Mouse (Mus musculus) megakaryocyte, embryonic 14.5 days (primary cell): ENCODE measurements around the gene Hnrnpul1. TPM values are rescaled to one million over a fixed set of nuclear protein-coding genes. Genes with fewer than 3 reads are reported as not detected.

Experiments
- H3K27me3 ChIP-seq: replicated peaks from 2 replicates; pipeline ENCODE3; 2012; ENCODE audit warnings: inconsistent platforms
- H3K36me3 ChIP-seq: replicated peaks from 2 replicates; pipeline ENCODE3; 2012; ENCODE audit warnings: low read length, inconsistent platforms, mixed read lengths
- H3K4me1 ChIP-seq: 2 replicates; pipeline ENCODE4 v1.6.1; 2012; ENCODE audit warnings: inconsistent platforms
- H3K4me3 ChIP-seq: replicated peaks from 2 replicates; pipeline ENCODE3; 2012; ENCODE audit warnings: moderate library complexity, mild to moderate bottlenecking, inconsistent platforms
- H3K9me3 ChIP-seq: 2 replicates; pipeline ENCODE4 v1.6.1; 2012; ENCODE audit warnings: inconsistent platforms
- FLI1 ChIP-seq: IDR thresholded peaks from 2 replicates; pipeline ENCODE4 v1.6.1; 2012; ENCODE audit warnings: low read length, inconsistent platforms, mixed read lengths
- GATA1 ChIP-seq: IDR thresholded peaks from 3 replicates; pipeline ENCODE4 v1.6.1; 2012; ENCODE audit warnings: mixed read lengths, low read length, inconsistent platforms, borderline replicate concordance
- polyA plus RNA-seq: library from polyadenylated mRNA; stranded (reverse); fragments of >175 nt; gene quantifications from 2 replicates; pipeline ENCODE4 v1.2.3, GENCODE M21; 2012; ENCODE audit warnings: low replicate concordance; ENCODE audit not compliant: insufficient read depth

Gene Hnrnpul1
- polyA plus RNA-seq, 1 experiment = 168 TPM

DNA sequence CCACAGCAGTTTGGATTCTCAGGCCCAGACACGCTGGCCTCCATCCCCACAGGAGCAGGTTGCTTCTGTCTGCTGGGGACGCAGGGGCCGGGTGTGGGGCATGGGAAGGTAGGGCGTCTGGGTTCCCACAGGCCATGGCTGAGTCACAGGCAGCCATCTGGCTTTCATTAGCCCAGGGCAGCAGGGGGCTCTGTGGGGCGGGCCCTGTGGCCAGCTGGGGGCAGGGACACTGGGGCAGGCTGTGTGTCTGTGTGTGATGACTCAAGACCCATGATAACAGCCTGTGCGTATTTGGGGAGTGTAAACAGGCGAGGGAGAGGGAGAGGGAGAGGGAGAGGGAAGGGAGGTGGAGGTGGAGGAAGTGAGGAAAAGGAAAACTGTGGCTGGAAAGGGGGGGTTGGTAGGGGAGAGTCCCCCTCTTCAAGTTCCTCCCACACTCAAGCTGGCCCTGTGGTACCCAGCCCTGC, 42.8 kb downstream of the Hnrnpul1 start:
- H3K27me3 ChIP-seq = no peaks in the 10 kb centered on the region
- peak overlapping the region; percentile 25 for H3K4me3 ChIP-seq
- H3K36me3 ChIP-seq = peaks cover 100% of the 10 kb centered on the region
- peaks cover 99% of the 10 kb centered on the region for H3K4me1 ChIP-seq
- TF ChIP-seq GATA1 (no peak), FLI1 (no peak)
- H3K9me3 ChIP-seq = no peaks in the 10 kb centered on the region

DNA sequence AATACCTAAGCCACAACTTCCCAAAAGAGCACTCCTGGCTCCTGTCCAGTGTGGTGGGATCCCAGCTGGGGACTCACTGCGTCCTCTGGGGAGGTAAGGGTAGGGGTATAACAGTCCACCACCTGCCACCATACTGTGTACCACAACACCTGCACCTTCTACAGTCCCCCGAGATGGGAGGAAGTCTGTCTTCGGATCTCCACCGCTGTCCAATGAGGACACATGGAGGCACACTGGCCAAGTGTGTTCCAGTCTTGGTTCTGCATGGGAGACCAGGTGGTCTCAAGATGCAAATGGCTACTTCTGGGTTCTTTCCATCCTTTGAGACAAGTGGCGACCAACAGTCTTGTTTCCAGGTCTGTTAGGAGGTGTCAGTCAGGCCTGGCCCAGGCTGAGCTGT, 43.4 kb downstream of the Hnrnpul1 start:
- Histone ChIP-seq H3K4me1 (peaks cover 99% of the 10 kb centered on the region), H3K27me3 (no peaks in the 10 kb centered on the region), H3K9me3 (no peaks in the 10 kb centered on the region), H3K36me3 (peaks cover 100% of the 10 kb centered on the region), H3K4me3 (peak overlapping the region; percentile 38)
- TF ChIP-seq GATA1 (no peak), FLI1 (no peak)

DNA sequence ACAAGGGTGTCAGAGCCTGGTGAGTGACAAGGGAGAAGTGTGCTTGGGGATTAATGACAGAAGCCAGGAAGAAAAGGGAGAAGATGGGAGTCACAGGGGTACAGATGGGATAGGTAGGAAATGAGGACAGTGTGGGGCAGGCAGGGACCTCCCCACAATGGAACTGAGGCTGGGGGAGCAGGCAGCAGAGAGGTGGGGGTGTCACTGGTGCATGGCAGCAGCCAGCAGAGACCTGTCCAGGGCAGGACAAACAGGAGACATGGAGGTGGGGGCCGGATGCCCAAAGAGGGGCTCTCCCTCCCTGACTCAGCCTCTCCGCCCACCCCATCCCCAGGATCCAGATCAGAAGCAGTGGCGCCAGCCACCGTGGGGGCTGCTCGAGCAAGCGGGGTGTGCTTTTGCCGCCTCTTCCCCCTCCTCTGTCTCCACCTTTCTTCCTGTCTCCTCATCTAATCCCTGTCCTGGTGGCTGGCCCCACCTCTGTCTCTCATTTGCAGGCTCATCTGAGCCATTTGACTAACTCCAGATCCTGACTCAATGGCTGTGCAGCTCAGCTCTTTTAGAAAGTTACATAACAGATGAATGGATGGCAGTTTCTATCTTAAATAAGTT, 43.9 kb downstream of the Hnrnpul1 start:
- Histone ChIP-seq H3K36me3 (peaks cover 100% of the 10 kb centered on the region), H3K4me1 (peaks cover 99% of the 10 kb centered on the region), H3K9me3 (no peaks in the 10 kb centered on the region), H3K27me3 (no peaks in the 10 kb centered on the region), H3K4me3 (peak overlapping the region; percentile 55)
- TF ChIP-seq FLI1 (no peak), GATA1 (no peak)

DNA sequence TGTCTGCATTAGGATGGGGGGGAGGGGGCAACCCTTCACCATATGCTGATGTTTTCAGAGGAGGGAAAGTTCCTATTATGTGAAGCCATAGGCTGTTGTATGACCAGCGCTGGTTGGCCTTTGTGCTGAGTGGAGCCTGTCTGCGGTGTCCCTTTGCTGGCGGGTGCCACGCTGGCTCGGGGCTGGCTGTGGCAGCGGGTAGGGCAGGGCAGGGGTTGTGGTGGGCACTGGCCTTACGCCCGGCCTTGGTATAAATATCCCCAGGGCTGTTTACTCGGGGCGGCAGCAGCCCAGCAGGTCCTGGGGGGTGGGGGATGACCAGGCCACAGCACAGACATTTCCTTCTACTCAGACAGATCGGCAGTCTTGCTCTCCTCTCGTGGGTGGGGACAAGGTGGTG, 44.6 kb downstream of the Hnrnpul1 start:
- peaks cover 100% of the 10 kb centered on the region for H3K36me3 ChIP-seq
- no peaks in the 10 kb centered on the region for H3K27me3 ChIP-seq
- peaks cover 99% of the 10 kb centered on the region for H3K4me1 ChIP-seq
- no peak overlapping the region for H3K4me3 ChIP-seq
- no peaks in the 10 kb centered on the region for H3K9me3 ChIP-seq
- TF ChIP-seq GATA1 (no peak), FLI1 (no peak)

DNA sequence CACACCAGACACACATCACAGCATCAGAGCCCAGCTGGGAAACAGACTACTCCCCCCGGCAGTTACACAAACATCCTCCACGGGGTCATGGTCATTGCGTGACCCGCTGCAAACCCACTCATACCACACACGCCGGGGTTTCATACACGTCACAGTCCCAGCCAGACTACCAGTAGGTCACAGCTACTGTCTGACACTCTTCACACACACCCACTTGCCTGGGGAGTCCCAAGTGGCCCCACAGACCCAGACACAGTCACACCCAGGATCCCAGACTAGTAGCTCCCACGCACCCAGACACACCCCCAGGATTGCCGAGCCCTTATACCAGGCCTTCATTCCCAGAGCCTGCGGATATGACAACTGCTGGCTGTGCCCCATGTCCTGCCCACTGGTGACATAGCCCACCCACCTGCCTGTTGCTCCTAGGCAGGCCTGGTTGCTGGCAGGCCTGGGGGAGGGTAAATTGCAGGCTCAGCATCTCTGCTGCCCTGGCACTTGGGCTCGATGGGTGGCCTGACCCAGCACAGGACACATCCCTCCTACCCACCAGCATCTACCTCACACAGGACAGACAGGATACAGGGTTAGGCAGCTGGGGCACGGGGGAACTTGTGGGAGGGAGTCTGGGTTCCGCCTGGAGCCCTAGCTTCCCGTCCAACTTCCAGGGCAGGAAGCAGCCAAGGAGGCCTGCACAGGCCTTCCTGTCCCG, 46.8 kb downstream of the Hnrnpul1 start:
- H3K4me3 ChIP-seq = peak overlapping the region; percentile 51
- H3K4me1 ChIP-seq = peaks cover 99% of the 10 kb centered on the region
- peaks cover 99% of the 10 kb centered on the region for H3K36me3 ChIP-seq
- no peaks in the 10 kb centered on the region for H3K9me3 ChIP-seq
- TF ChIP-seq GATA1 = no peak
- TF ChIP-seq FLI1 = no peak
- no peaks in the 10 kb centered on the region for H3K27me3 ChIP-seq

DNA sequence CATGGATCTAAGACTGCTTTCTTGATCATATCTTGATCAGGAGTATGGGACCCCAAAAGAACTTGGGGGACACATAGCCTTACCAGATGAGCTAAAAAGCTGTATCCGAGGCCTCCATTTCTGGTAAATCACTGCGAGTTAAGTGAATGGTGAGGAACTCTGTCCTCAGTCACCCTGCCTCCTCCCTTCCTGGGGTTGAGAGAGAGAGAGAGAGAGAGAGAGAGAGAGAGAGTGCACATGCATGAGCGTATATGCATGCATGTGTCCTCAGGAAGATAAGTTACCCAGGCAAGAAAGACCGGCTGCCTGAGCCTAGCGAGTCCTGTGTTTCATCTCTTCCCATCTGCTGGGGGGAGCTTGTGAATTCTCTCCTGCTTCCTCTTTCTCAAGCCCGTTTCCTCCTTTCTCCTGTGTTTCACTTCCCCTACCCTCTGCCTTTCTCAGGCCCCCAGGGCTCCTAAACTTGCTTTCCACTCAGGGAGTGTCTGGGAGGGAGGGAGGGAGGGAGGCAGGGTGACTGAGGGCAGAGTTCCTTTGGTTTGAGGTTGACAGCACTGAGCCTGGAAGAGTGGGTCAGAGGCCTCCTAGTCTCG, 47.9 kb downstream of the Hnrnpul1 start:
- H3K4me3 ChIP-seq = no peak overlapping the region
- peaks cover 1% of the 10 kb centered on the region for H3K9me3 ChIP-seq
- no peaks in the 10 kb centered on the region for H3K27me3 ChIP-seq
- peaks cover 99% of the 10 kb centered on the region for H3K36me3 ChIP-seq
- TF ChIP-seq GATA1 (no peak), FLI1 (no peak)
- peaks cover 99% of the 10 kb centered on the region for H3K4me1 ChIP-seq

DNA sequence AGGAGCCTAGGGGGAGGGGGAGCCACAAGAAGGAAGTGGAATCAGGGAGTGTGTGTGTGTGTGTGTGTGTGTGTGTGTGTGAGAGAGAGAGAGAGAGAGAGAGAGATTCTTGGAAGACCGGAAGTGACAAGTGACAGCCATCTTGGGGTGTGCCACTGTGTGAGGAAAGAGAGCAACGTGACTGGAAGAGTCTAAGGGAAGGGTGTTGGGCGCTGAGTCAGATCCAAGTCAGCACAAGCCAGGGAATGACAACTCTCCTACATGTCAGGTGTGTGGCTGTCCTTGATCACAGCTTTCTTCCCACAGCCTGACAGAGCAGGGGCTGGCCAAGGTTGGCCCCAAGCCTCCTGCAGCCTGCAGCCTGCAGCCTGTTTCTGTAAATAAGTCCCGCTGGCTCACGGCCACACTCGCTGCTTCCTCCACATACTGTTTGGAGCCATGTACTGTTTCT, 48.7 kb downstream of the Hnrnpul1 start:
- Histone ChIP-seq H3K4me1 (peaks cover 99% of the 10 kb centered on the region), H3K36me3 (peaks cover 99% of the 10 kb centered on the region), H3K4me3 (peak overlapping the region; percentile 76), H3K9me3 (peaks cover 4% of the 10 kb centered on the region), H3K27me3 (no peaks in the 10 kb centered on the region)
- no peak for TF ChIP-seq GATA1
- TF ChIP-seq FLI1 = no peak

DNA sequence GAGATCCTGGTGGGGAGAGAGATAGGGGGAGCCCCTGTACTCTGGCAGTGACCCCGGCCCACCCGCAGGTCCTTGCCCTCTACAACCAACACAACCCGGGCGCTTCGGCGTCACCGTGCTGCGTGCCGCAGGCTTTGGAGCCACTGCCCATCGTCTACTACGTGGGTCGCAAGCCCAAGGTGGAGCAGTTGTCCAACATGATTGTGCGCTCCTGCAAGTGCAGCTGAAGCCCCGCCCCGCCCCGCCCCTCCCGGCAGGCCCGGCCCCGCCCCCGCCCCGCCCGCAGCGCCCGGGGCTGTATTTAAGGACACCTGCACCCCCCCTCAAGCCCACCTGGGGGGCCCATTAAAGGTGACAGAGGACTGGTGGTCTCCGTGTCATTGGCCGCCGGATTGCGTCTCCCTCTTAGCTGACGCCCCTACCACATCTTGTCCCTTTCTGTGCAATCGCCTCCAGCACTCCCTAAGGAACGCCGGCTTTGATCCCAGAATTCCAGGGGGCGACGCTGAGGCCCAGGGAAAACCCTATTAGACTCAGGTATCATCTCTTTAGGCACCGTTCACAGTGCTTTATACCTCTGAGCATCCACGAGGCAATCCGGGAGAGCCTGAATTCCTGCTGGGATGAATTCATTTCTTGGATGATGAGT, 49.7 kb downstream of the Hnrnpul1 start:
- Histone ChIP-seq H3K4me3 (peak overlapping the region; percentile 59), H3K9me3 (peaks cover 4% of the 10 kb centered on the region), H3K36me3 (peaks cover 99% of the 10 kb centered on the region), H3K4me1 (peaks cover 95% of the 10 kb centered on the region), H3K27me3 (no peaks in the 10 kb centered on the region)
- TF ChIP-seq GATA1 (no peak), FLI1 (no peak)

DNA sequence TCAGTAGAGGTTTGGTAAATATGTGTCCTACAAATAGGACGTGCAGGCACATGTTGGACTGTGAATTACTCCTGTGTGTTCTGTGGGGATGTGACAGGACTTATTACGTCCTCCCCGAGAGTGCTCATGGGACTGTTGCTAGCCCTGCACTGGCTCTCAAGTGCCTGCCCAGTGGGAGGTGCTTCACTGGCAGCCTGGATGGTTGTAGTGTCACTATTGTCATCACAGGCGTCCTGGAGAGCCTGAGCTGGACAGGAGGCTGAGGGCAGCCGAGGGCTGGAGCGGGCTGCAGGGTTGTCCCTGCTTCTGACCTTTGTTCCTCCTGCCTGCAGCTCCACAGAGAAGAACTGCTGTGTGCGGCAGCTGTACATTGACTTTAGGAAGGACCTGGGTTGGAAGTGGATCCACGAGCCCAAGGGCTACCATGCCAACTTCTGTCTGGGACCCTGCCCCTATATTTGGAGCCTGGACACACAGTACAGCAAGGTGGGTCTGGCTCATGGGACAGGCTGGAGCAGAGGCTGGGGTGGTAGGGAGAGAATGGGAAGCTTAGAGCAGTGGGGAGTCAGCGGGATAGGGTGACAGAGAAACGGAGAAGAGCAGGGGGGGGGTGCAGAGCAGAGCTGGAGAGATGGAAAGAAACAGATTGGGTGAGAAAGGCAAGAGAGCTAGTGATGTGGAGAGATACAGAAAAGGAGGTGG, 50.6 kb downstream of the Hnrnpul1 start:
- peaks cover 99% of the 10 kb centered on the region for H3K36me3 ChIP-seq
- TF ChIP-seq FLI1 (no peak), GATA1 (no peak)
- H3K9me3 ChIP-seq = peaks cover 4% of the 10 kb centered on the region
- peak overlapping the region; percentile 39 for H3K4me3 ChIP-seq
- peaks cover 91% of the 10 kb centered on the region for H3K4me1 ChIP-seq
- no peaks in the 10 kb centered on the region for H3K27me3 ChIP-seq
